Mouse (Mus musculus) CH12.LX (cell line): ENCODE results near the gene Esr2. TPM values are rescaled to one million over a fixed set of nuclear protein-coding genes. Genes with fewer than 3 reads are reported as not detected.

Source experiments
- DNase-seq: peaks from one replicate; pipeline ENCODE4 v3.0.0-alpha.2; 2013; ENCODE audit errors: extremely low read depth
- H3K27ac ChIP-seq: 2 replicates; pipeline ENCODE4 v1.5.1; 2012; ENCODE audit warnings: low read depth, mild to moderate bottlenecking, control low read depth, moderate library complexity; ENCODE audit not compliant: insufficient read depth
- H3K27me3 ChIP-seq: replicated peaks from 2 replicates; pipeline ENCODE3; 2012; ENCODE audit warnings: inconsistent platforms
- H3K36me3 ChIP-seq, 2 experiments: replicated peaks in 1 of 2; 2 replicates each; pipeline versions ENCODE3 to v1.6.1; 2012; ENCODE audit warnings: inconsistent platforms in 1 of 2, low read length in 1 of 2, mild to moderate bottlenecking in 1 of 2, mixed read lengths in 1 of 2, moderate library complexity in 1 of 2; ENCODE audit not compliant: control insufficient read depth in 1 of 2, insufficient read depth in 1 of 2
- H3K4me1 ChIP-seq, 2 experiments: 2 replicates each; pipeline ENCODE4 v1.6.1; 2012; ENCODE audit warnings: inconsistent platforms in 1 of 2, moderate library complexity in 1 of 2; ENCODE audit not compliant: insufficient read depth in 2 of 2, control insufficient read depth in 1 of 2
- H3K4me2 ChIP-seq: 2 replicates; pipeline ENCODE4 v1.6.1; 2012; ENCODE audit warnings: low read depth, mild to moderate bottlenecking, control low read depth; ENCODE audit not compliant: poor library complexity, insufficient read depth, severe bottlenecking
- H3K4me3 ChIP-seq, 3 experiments: fragments of 150-350 bp in 1 of 3; sonication (generic) in 1 of 3; replicated peaks in 1 of 3; 2 replicates each; pipeline versions ENCODE3 to v1.5.1; 2011 to 2012; ENCODE audit warnings: low read depth in 2 of 3, low read length in 2 of 3, mild to moderate bottlenecking in 2 of 3, moderate library complexity in 2 of 3, control low read depth in 1 of 3, improper control_type of control experiment in 1 of 3, inconsistent platforms in 1 of 3, mixed read lengths in 1 of 3; ENCODE audit not compliant: poor library complexity in 1 of 3
- H3K79me2 ChIP-seq: replicated peaks from 2 replicates; pipeline ENCODE4 v1.6.1; 2012; ENCODE audit warnings: mild to moderate bottlenecking, moderate library complexity; ENCODE audit not compliant: control insufficient read depth, poor library complexity, insufficient read depth, severe bottlenecking; ENCODE audit errors: extremely low read depth
- H3K9ac ChIP-seq: 2 replicates; pipeline ENCODE4 v1.6.1; 2012; ENCODE audit warnings: low read depth, mild to moderate bottlenecking, control low read depth, moderate library complexity; ENCODE audit not compliant: insufficient read depth
- H3K9me3 ChIP-seq: replicated peaks from 2 replicates; pipeline ENCODE3; 2012; ENCODE audit warnings: low read length, inconsistent platforms, mixed read lengths
- BHLHE40 ChIP-seq: IDR thresholded peaks from 2 replicates; pipeline ENCODE4 v1.6.1; 2011; ENCODE audit warnings: mild to moderate bottlenecking, low read depth, low read length, improper control_type of control experiment
- CHD1 ChIP-seq: IDR thresholded peaks from 2 replicates; pipeline ENCODE4 v1.6.1; 2012; ENCODE audit warnings: low read depth, low read length, improper control_type of control experiment, inconsistent platforms
- CHD2 ChIP-seq: IDR thresholded peaks from 2 replicates; pipeline ENCODE4 v1.6.1; 2011; ENCODE audit warnings: low read length, improper control_type of control experiment
- CTCF ChIP-seq, 2 experiments: IDR thresholded peaks in 1 of 2; conservative IDR thresholded peaks in 1 of 2; 2 replicates each; pipeline ENCODE4 v1.5.1; 2011 to 2012; ENCODE audit warnings: low read depth in 2 of 2, low read length in 2 of 2, improper control_type of control experiment in 1 of 2, inconsistent platforms in 1 of 2, mild to moderate bottlenecking in 1 of 2, moderate library complexity in 1 of 2
- ELF1 ChIP-seq: IDR thresholded peaks from 2 replicates; pipeline ENCODE4 v1.6.1; 2014; ENCODE audit warnings: low read depth, mild to moderate bottlenecking, inconsistent platforms, low read length, improper control_type of control experiment
- EP300 ChIP-seq: IDR thresholded peaks from 2 replicates; pipeline ENCODE4 v1.6.1; 2011; ENCODE audit warnings: low read length, improper control_type of control experiment
- ETS1 ChIP-seq: conservative IDR thresholded peaks from 2 replicates; pipeline ENCODE4 v1.6.1; 2012; ENCODE audit warnings: low read depth, mild to moderate bottlenecking, inconsistent platforms, low read length, improper control_type of control experiment, moderate library complexity
- GABPA ChIP-seq: IDR thresholded peaks from 2 replicates; pipeline ENCODE4 v1.6.1; 2012; ENCODE audit warnings: low read depth, low read length, improper control_type of control experiment, inconsistent platforms; ENCODE audit not compliant: insufficient replicate concordance
- HCFC1 ChIP-seq: IDR thresholded peaks from 2 replicates; pipeline ENCODE4 v1.6.1; 2012; ENCODE audit warnings: low read depth, mild to moderate bottlenecking, inconsistent platforms, low read length, improper control_type of control experiment
- IRF4 ChIP-seq: IDR thresholded peaks from 2 replicates; pipeline ENCODE4 v1.6.1; 2014; ENCODE audit warnings: low read depth, mild to moderate bottlenecking, inconsistent platforms, low read length, improper control_type of control experiment
- JUN ChIP-seq: IDR thresholded peaks from 2 replicates; pipeline ENCODE4 v1.6.1; 2011; ENCODE audit warnings: low read depth, mild to moderate bottlenecking, low read length, improper control_type of control experiment, moderate library complexity; ENCODE audit not compliant: insufficient read depth
- MAFK ChIP-seq: IDR thresholded peaks from 2 replicates; pipeline ENCODE4 v1.6.1; 2011; ENCODE audit warnings: low read length, improper control_type of control experiment; ENCODE audit not compliant: insufficient replicate concordance
- MEF2A ChIP-seq: IDR thresholded peaks from 2 replicates; pipeline ENCODE4 v1.6.1; 2014; ENCODE audit warnings: low read depth, mild to moderate bottlenecking, inconsistent platforms, low read length, improper control_type of control experiment, borderline replicate concordance
- MXI1 ChIP-seq: IDR thresholded peaks from 2 replicates; pipeline ENCODE4 v1.6.1; 2011; ENCODE audit warnings: mild to moderate bottlenecking, low read depth, low read length, improper control_type of control experiment
- MYC ChIP-seq: IDR thresholded peaks from 2 replicates; pipeline ENCODE4 v1.6.1; 2011; ENCODE audit warnings: low read depth, mild to moderate bottlenecking, improper control_type of control experiment, low read length
- RAD21 ChIP-seq: IDR thresholded peaks from 2 replicates; pipeline ENCODE4 v1.6.1; 2011; ENCODE audit warnings: low read depth, mild to moderate bottlenecking, low read length, improper control_type of control experiment, moderate library complexity
- RCOR1 ChIP-seq: conservative IDR thresholded peaks from 2 replicates; pipeline ENCODE4 v1.6.1; 2012; ENCODE audit warnings: low read depth, mild to moderate bottlenecking, inconsistent platforms, low read length, improper control_type of control experiment
- SIN3A ChIP-seq: IDR thresholded peaks from 2 replicates; pipeline ENCODE4 v1.6.1; 2012; ENCODE audit warnings: low read length, improper control_type of control experiment, inconsistent platforms
- TCF12 ChIP-seq: IDR thresholded peaks from 2 replicates; pipeline ENCODE4 v1.6.1; 2014; ENCODE audit warnings: low read depth, mild to moderate bottlenecking, inconsistent platforms, low read length, improper control_type of control experiment
- UBTF ChIP-seq: IDR thresholded peaks from 2 replicates; pipeline ENCODE4 v1.6.1; 2012; ENCODE audit warnings: low read depth, mild to moderate bottlenecking, inconsistent platforms, low read length, improper control_type of control experiment, moderate library complexity
- ZKSCAN1 ChIP-seq: IDR thresholded peaks from 2 replicates; pipeline ENCODE4 v1.6.1; 2012; ENCODE audit warnings: low read depth, inconsistent platforms, low read length, improper control_type of control experiment, borderline replicate concordance
- dilution Hi-C: fragments of 300-500 bp; cut with MboI; formaldehyde crosslinking; loops from 2 replicates; pipeline ENCODE4 v1.14.3; 2020; ENCODE audit warnings: low sequenced_read_pairs; ENCODE audit not compliant: extremely low pct_unique_long_range_greater_than_20kb, extremely low pct_ligation_motif_present
- in situ Hi-C: fragments of 300-500 bp; cut with MboI; formaldehyde crosslinking; loops from 3 replicates; pipeline ENCODE4 v1.14.3; 2019; ENCODE audit warnings: low sequenced_read_pairs, low pct_ligation_motif_present, low pct_unique_long_range_greater_than_20kb, mixed read lengths
- polyA plus RNA-seq: library from polyadenylated mRNA; unstranded; fragments of >175 nt; gene quantifications from 2 replicates; pipeline ENCODE4 v1.2.1, GENCODE M21; 2012; ENCODE audit warnings: low read depth; ENCODE audit not compliant: insufficient read length
- total RNA-seq, 2 experiments: library from RNA; depleted of rRNA; stranded (reverse); fragments of 300-350 nt in 1 of 2; fragments of >200 nt in 1 of 2; gene quantifications; 2 replicates each; pipeline ENCODE4 v1.2.3; 2012 to 2014

Esr2 gene
- total and polyA plus RNA-seq, 3 experiments = 0.04 TPM; not detected in 2

DNA sequence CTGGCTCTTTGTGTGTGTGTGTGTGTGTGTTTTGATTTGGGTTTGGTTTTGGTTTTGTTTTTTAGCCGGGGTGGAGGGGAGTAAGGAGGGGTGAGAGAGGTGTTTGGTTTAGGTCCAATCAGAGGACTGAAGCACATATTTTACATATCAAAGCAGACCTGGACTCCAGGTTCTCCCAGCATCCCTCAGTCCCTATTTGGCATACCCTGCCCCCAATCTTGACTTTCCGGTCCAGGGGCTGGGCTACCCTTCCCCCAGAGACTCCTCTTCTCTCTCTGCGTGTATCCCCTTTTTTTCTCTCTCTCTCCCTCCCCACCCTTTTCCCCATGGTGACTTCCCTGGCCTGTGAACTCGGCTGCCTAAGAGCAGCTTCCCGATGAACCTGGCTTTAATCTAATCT is 38.1 kb upstream of the Esr2 start:
- no peaks in the 10 kb centered on the region for H3K9me3 ChIP-seq
- H3K4me2 ChIP-seq = peak overlapping the region; percentile 65; the same call in 1 of the 2 replicates
- no peaks in the 10 kb centered on the region for H3K36me3 ChIP-seq
- in situ Hi-C loops = no loop called here
- no peaks in the 10 kb centered on the region for H3K79me2 ChIP-seq
- TF ChIP-seq TCF12 (0 out of 2 replicates have a peak, but pooled peaks have one; percentile 33), EP300 (peak; percentile 23; the same call in 1 of the 2 replicates), SIN3A (no peak), MAFK (no peak), CHD1 (no peak), RCOR1 (0 out of 2 replicates have a peak, but pooled peaks have one; percentile 11), CHD2 (peak; percentile 71; the same call in 1 of the 2 replicates), ZKSCAN1 (no peak), CTCF (conservative IDR thresholded peaks at IDR 0.05 in 1 of 2, IDR thresholded peaks at IDR 0.05 in 1 of 2; ENCODE audit: low read depth in 2 of 2, low read length in 2 of 2) (no peak), GABPA (no peak), ETS1 (peak; percentile 22; the same call in 1 of the 2 replicates), IRF4 (no peak), MXI1 (no peak), ELF1 (no peak), RAD21 (no peak), JUN (no peak), BHLHE40 (no peak)
- H3K4me1 ChIP-seq = peaks cover 5 to 12% of the 10 kb centered on the region in 2 experiments
- H3K9ac ChIP-seq = peak overlapping the region; percentile 46; the same call in 1 of the 2 replicates
- no peak overlapping the region for H3K4me3 ChIP-seq
- no peaks in the 10 kb centered on the region for H3K27me3 ChIP-seq
- no peak for DNase-seq
- dilution Hi-C loops = no loop called here
- H3K27ac ChIP-seq = no peak overlapping the region

GRCm38 (mm10) chr12:76209429-76209974 is 32.4 kb upstream of the Esr2 start:
- Histone ChIP-seq H3K4me2 (no peak overlapping the region), H3K79me2 (no peaks in the 10 kb centered on the region), H3K27me3 (no peaks in the 10 kb centered on the region), H3K27ac (no peak overlapping the region), H3K4me3 (no peak overlapping the region), H3K9me3 (no peaks in the 10 kb centered on the region), H3K36me3 (no peaks in the 10 kb centered on the region), H3K9ac (no peak overlapping the region), H3K4me1 (peaks cover 13 to 18% of the 10 kb centered on the region in 2 experiments)
- TF ChIP-seq MEF2A (peak; percentile 65; the same call in 1 of the 2 replicates), TCF12 (0 out of 2 replicates have a peak, but pooled peaks have one; percentile 38), HCFC1 (no peak), UBTF (no peak), JUN (0 out of 2 replicates have a peak, but pooled peaks have one; percentile 13), EP300 (peak; percentile 62), MYC (no peak), CHD1 (no peak), RCOR1 (0 out of 2 replicates have a peak, but pooled peaks have one; percentile 50)
- DNase-seq = no peak
- in situ Hi-C loops (no loop called here), dilution Hi-C loops (no loop called here)
